Mouse (Mus musculus): ENCODE measurements around the gene Cog1.
"Not testable (repeated sequence)": the region's sequence is repeated elsewhere in the genome, so short reads cannot be mapped to it uniquely, and the experiment has no call there.

Gene Cog1

DNA sequence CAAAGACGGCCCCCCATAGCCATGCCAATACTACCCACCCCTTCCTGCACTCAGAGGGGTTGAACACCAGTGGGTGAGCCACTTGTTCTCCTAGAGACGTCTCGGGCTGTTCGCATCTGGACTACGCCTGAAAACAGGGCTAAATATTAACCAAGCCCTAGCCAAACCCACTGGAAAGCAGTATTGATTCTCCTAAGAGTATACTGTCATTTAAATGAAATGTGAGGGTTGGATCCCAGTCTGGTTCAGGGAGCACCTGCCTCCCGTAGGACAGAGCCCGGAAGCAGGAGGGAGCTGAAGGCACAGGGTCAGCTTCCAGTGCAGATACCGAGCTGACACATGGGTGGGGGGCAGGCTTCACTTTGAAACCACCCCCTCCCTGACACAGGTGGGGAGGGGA lies 17.1 kb upstream of the Cog1 start:
- DNase-seq (ENCODE audit: low spot score in 2 of 2), result no peak

DNA sequence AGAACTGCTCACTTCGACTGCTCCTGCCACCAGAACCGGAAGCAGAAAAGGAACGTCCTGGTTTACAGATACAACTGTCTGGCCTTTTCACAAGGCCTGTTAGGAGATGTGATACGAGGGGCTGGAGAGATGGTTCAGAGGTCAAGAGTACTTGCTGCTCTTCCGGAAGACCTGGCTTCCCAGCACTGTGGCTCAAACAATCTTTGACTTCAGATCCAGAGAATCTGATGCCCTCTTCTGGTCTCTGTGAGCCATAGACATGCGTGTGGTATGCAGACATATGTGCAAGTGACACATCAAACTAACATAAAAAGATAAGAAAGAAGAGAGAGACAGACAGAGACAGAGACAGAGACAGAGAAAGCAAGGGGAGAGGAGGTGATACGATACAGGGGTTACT lies 16.7 kb upstream of the Cog1 start:
- no peak for DNase-seq (ENCODE audit: low spot score in 2 of 2)

DNA sequence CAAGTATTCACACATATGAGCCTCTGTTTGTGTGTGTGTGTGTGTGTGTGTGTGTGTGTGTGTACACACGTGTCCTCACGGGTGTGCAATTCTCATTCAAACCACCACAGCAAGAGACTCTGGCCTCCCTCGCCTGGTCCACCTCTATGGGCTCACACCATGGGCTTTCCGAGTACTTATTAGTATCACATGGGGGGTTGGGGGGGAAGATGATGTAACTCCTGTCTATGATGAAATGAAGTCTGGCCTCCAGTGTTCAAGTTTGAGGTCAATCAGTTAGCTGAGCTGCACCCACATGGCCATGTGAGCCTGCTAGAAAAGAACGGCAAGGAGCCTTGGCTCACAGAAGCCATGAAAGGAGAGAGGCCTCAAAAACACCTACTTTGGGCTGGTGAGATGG lies 15.6 kb upstream of the Cog1 start:
- no peak for DNase-seq (ENCODE audit: low spot score in 2 of 2)

DNA sequence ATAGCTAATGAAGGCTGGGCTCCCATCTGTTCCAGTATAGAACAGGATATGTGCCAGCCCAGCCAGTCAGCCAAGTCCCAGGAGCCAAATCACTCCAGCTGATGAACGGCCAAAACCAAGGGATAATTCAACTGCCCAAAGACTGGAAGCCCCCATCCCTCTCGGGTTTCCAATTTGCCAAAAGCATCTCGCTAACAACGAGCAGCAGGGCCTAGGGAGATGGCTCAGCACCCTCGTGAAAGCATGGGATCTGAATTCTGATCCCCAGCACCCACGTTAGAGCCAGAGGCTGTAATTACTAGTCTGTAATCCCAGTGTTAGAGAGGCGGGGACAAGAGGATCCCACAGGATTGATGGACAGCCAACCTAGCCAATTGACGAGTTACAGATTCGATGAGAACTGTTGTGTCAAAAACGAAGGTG lies 14.3 kb upstream of the Cog1 start:
- DNase-seq (ENCODE audit: low spot score in 2 of 2), result no peak

DNA sequence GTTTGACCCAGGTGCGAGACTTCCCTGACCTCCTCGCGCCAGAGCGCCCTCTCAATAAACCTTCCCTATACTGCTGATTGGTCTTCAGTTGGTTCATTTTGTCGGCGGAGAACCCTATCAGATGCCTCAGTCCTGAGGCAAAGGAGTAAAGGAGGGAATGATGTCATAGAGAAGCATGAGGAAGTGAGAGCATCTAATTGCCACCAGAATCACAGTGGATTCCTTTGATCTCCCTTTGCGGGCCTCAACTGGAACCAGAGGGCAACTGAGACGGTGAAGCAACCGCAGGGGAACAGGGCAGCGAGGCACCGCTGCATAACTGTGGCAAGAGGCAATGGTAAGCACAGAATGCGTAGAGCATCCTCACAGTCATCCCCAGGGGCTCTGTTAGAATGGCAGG lies 10.3 kb upstream of the Cog1 start:
- DNase-seq (ENCODE audit: low spot score in 2 of 2), result no peak

DNA sequence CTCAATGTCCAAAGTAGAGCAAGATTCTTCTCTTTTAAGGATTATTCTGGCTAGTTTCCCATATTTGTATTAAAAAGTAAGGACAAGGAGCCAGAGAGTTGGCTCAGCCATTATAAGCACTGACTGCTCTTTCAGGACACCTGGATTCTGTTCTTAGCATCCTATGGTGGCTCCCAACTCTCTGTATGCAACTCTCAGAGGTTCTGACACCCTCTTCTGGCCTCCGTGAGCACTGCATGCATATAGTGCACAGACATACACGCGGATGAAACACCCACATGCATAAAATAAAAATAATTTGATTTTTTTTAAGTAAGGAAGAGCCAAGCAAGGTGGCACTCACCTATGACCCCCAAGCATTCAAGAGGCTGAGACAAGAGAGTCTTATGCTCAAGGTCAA lies 3.8 kb upstream of the Cog1 start:
- DNase-seq (ENCODE audit: low spot score in 2 of 2), result no peak

DNA sequence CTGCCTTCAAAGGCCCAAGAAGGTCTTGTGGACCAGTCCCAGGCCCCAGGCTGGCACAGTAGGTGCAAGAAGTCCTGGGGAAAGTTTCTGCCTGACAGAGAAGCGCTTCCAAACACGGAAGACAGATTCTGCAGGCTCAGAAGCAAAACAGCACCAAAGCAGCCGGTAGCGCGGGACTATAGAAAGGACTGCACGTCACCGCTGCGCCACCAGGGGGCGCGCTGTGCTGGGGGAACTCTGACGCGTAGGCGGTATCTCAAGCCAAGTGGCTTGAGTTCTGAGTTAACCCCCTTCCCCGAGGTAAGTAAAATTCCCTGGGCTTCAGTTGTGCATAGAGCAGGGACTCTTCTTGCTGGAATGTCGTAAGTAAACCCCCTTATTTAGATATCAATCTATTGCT lies 817 bp upstream of the Cog1 start:
- DNase-seq (ENCODE audit: low spot score in 2 of 2), result peak; percentile 65 to 81

DNA sequence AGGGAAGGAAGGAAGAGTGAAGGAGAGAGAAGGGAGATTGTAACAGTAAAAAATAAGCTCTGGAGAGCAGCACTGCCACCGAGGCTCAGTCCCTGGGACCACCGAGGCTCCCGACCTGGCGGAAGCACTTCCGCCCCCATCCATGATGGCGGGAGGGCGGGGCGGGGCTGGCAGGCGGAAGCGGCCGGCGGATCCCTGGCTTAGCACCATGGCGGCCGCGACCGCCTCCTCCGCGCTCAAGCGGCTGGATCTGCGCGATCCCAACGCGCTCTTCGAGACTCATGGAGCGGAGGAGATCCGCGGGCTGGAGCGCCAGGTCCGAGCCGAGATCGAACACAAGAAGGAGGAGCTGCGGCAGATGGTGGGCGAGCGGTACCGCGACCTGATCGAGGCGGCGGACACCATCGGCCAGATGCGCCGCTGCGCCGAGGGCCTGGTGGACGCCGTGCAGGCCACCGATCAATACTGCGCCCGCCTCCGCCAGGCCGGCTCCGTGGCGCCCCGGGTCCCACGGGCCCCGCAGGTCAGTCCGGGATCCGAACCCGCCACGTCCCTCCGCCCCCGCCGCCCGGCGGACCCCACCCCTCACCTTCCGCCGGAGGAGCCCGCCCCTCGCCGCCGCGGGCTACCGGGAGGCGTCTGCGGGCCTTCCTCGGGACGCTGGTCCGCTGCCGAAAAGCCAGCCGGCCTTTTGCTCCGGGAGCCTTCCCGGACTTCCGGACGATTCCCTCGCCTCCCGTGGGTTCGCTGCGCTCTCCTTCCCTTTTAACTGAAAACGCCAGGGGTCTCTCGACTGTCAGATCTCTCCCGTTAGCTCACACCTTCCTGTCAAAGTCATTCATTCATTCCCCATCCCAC lies 613 bp downstream of the Cog1 start, which contains the start of gene Slc39a11:
Gene Slc39a11, minus strand, starts transcription at position 727 of the 858 bp plus-strand sequence.
- no peak for DNase-seq (ENCODE audit: low spot score in 2 of 2)

DNA sequence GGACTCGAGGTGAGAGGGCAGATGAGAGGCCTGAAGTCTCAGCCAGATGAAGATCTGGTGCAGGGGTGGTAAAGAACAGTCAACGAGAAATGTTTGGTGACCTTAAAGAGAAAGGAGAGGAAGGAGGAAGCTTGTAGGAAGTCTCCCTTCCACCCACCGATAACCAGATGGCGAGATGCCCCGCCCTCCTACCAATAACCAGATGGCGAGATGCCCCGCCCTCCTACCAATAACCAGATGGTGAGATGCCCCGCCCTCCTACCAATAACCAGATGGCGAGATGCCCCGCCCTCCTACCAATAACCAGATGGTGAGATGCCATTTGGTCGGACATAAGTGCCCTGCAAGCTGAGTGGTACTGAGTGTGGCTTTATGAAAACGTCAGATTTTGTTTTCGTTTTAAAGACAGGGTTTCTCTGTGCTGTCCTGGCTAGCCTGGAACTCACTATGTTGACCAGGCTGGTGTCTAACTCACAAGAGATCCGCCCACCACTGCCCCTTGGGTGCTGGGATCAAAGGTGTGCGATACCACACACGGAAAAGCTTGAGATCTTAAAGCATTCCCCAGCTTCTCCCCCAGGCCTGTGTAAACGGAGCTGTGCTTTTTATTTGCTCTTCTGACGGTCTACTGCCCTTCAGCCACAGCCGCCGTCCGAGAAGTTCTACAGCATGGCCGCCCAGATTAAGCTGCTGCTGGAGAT lies 2.4 kb downstream of the Cog1 start:
- no peak for DNase-seq (ENCODE audit: low spot score in 2 of 2)

DNA sequence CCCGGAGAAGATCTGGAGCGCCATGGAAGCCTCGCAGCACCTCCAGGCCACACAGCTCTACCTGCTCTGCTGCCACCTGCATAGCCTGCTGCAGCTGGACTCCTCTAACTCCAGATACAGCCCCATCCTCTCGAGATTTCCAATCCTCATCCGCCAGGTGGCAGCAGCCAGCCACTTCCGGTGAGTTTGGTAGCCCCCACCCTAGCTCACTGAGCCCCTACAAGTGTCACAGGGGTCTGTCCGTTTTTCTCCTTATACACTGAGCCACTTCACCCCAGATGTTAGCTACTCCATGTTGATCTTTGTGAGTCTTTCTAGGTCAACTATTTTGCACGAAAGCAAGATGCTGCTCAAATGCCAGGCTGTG lies 2.9 kb downstream of the Cog1 start:
- no peak for DNase-seq (ENCODE audit: low spot score in 2 of 2)

DNA sequence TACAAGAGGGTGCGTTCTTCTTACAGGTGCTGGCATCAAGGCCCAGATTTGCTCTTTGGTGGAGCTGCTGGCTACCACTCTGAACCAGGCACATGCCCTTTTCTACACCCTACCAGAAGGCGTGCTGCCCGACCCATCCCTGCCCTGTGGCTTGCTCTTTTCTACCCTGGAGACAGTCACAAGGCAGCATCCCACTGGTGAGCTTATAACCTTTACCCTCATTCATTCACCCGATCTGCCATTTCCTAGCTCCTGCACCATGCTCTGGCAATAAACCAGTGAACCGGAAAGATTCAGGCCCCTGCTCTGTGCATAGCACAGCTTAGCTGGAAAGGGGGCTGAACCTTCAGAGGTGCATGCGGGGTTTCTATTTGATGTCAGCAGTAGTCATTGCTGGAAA lies 3.5 kb downstream of the Cog1 start:
- DNase-seq (ENCODE audit: low spot score in 2 of 2), result no peak

DNA sequence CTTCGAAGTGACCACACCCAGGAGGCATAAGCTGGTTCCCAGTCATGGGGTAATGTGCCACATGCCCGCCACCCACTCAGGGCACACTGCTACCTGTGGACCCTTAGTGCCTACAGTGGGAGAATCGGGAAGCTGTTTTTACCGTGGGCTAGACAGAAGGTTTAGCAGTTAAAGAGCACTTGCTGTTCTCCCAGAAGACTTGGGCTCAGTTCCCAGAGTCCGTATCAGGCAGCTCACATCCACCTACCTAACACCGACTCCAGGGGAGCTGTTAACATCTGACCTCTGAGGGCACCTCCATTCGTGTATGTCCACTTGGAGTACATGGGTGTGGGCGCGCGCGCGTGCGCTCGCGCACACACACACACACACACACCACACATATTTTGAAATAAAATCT lies 5.1 kb downstream of the Cog1 start:
- DNase-seq (ENCODE audit: low spot score in 2 of 2), result no peak

DNA sequence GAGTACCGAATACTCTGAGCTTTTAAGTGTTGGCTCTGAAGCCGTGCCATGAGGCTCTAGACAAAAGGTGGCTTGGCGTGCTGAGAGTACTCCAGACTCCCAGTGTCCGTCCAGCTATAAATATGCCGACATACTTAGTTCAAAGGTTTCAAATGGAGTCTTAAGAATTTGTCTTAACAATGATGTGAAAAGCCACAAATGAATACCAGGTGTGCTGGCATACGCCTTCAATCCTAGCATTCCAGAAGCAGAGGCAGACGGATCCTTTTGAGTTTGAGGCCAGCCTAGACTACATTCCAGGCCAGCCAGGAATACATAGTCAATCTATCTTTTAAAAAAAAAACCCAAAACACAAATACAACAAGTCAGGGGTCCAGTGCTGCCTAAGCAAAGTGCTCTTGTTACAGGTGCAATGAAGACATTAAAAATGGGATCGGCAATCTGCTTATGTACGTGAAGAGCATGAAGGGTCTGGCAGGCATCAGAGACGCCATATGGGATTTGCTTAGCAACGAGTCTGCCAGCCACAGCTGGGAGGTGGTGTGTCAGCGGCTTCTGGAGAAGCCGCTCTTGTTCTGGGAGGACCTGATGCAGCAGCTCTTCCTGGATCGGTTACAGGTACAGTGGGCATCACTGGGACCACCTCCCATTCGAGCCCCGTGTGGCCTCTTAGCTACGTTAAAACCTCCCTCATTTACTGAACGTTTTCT lies 5.7 kb downstream of the Cog1 start:
- DNase-seq (ENCODE audit: low spot score in 2 of 2), result no peak

DNA sequence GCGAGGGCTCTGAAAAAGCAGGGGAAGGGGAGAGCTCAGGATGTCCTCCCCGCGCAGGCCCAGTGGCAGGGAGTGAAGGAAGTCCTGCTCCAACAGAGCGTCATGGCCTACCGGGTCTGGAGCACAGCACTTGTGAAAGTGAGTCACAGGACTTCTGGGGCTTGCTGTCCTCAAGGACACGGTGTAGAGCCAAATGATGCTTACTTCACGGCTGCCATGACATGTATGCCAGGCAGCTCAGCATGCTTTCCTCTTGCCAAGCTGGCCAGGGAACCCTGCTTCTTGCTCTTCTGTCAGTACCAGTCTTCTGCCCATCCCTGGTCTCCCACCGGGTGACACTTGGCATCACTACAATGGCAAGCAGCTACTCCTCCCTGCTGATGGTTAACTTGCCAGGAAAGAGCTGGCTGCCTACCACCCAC lies 7.6 kb downstream of the Cog1 start:
- DNase-seq (ENCODE audit: low spot score in 2 of 2), result no peak

DNA sequence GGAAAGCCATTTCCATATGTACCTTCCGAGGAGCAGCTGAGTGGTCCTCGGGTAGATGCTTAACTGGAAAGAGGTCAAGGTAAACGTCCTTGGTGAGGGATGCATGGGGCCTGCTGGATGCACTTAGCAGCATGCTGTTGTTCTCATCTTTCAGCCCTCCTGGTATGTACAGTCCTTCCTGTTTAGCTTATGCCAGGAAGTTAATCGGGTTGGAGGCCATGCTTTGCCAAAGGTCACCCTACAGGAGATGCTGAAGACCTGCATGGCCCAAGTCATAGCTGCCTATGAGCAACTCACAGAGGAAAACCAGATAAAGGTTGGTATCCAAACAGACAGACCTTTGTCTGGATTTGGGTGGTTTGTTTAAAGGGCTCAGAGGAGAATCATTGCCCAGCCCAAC lies 8.3 kb downstream of the Cog1 start:
- no peak for DNase-seq (ENCODE audit: low spot score in 2 of 2)

DNA sequence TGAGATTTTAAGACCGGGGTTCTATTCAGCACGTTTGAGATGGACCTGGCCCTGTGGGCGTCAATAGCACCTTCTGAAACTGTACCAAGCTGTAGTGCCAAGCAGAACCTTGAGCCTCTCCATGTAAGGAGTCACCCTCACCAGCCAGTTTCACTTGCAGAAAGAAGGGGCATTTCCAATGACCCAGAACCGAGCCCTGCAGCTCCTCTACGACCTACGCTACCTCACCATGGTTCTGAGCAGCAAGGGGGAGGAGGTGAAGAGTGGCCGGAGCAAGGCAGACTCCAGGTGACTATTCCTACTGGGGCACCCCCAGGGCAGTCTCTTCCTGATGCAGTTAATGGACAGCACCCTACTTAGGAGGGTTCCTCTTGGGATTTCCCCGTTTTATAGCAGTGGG lies 9.3 kb downstream of the Cog1 start:
- no peak for DNase-seq (ENCODE audit: low spot score in 2 of 2)

DNA sequence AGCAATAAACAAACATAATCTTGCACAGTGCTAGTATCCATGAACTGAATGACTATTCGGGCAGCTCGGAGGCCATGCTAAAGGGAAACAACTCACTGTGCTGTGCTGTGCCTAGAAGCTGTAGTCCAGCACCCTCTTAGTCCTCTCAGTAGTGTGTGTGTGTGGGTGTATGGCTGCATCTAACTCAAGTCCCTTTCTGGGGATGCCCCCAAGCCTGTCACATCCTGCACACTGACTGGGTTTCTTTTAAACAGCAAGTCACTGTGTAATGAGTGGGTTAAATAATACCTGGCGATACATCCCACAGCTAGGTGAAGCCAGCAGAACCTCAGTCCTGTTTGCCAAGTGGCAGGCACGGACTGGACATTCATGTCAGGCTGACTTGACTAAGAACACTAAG lies 9.8 kb downstream of the Cog1 start:
- no peak for DNase-seq (ENCODE audit: low spot score in 2 of 2)

DNA sequence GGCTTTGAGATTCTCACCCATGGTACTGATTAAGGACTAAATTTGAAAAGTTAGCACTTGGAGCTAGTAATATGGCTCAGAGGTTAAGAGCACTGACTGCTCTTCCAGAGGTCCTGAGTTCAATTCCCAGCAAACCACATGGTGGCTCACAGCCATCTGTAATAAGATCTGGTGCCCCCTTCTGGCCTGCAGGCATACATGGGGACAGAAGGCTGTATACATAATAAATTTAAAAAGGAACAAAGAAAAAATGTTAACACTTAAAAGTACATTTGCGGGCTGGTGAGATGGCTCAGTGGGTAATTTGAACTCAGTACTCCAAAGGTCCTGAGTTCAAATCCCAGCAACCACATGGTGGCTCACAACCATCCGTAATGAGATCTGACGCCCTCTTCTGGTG lies 11.2 kb downstream of the Cog1 start:
- DNase-seq (ENCODE audit: low spot score in 2 of 2), result not testable (repeated sequence)

DNA sequence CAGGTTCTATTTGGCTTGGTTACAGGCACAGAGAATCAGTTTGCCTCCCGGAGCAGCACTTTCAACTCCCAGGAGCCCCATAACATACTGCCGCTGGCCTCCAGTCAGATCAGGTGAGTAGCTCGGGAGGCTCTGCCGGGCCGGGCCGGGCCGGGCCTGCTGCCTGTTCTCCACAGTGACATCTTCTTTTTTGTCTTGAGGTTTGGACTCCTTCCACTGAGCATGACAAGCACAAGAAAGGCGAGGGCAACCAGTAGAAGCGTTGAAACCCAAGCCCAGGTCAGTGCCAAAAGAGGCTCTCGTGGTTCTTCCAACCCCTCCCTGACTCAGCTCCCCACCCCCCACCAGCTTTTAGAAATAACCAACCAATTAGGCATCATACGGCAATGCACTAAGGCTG lies 12.0 kb downstream of the Cog1 start:
- no peak for DNase-seq (ENCODE audit: low spot score in 2 of 2)

DNA sequence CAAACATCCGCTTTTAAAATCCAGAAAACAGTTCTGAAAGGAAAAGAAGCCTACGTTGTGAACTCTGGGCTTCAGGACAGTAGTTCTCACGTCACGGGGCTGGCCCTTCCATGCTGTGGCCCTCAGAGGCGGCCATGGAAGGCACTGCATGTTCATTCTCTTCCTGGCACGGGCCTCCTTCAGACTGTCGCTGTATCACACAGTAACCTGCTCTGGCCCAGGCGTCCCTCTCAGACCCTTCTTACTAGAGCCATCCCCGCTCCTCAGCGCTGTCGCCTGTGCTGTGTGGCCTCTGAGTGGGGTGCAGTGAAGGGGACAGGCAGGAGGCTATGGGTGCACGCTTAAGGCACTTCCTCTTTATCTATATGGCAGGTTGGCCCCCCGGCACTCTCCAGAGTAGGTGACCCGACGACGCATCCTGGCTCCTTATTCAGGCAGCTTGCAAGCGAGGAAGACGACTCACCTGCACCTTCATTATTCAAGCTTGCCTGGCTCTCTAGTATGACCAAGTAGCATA lies 12.9 kb downstream of the Cog1 start:
- no peak for DNase-seq (ENCODE audit: low spot score in 2 of 2)

DNA sequence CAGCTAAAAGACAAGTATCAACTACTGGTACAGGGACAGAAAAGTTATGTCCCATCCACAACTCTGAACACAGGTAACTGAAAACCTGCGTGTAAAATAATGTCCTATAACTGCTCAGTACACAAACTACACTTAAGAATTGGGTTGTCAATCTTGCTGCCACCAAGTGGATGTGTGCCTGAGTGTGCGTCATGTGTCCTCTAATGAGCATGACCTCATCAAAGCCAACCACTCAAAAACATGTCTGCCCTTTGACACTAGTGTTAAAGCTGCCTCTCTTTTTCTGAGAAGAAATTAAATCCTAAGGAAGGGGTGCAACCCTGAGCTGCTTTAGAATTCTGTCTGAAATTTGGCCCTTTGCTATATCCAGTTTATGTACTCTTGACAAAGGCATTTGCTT lies 15.3 kb downstream of the Cog1 start:
- DNase-seq (ENCODE audit: low spot score in 2 of 2), result no peak

DNA sequence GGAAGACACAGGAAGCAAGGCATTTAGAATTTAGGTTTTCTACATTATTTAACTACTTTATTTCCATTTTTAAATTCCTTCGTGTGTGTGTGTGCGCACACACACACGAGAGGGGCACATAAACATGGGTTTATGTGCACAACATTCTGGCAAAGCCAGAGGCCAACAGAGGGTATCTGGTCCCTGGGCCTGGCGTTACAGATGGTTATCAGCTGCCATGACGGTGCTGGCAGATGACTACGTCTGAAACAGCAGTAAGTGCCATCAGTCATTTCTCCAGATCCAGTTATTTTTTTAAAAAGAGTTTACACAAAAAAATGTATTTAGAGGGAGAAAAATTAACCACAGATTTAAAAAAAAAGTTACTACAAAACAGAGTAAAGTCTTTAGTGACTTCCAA lies 17.2 kb downstream of the Cog1 start:
- no peak for DNase-seq (ENCODE audit: low spot score in 2 of 2)

DNA sequence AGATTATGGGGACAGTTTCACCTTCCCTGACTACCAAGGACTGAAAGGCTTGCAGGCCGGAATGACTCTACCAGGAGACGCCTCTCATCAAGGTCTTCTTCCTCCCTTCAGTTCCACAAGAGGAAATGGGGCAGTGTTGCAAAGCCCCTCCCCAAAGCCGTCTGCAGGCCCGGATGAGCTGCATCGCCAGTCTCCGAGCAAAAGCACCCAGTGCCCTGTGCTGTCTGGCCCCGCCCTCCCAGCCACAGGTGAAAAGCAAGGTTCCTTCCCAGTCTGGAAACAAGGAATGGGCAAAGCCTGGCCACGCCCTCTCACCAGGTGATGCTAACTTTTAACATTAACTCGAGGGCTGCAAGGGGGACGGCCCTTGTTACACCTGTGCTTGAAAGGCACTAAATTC lies 17.7 kb downstream of the Cog1 start:
- no peak for DNase-seq (ENCODE audit: low spot score in 2 of 2)

All from frontal cortex, postnatal 25 days (tissue).